Mouse (Mus musculus): Measurements from ENCODE around the gene Raph1. TPM values are rescaled to one million over a fixed set of nuclear protein-coding genes. Genes with fewer than 3 reads are reported as not detected.

Gene Raph1
- polyA plus RNA-seq, 1 experiment from 2014 or later, result 27.9 TPM

DNA sequence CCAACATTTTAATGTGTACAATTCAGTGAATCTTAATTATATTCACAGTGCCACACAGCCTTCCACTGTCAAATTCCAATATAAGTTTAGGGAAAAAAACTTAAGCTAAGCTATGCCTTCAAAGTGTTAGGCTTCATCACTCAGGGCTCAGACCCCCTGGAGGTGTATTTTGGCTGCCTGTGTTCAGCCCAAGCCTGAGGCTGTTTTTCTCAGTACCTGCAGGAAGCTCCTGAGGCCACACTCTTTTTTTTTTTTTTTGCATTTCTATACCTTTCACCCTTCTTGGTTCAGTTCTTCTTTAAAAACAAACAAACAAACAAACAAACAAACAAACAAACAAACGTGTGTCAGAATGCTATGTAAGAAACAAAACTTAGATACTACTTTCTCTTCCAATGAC lies 23.2 kb downstream of the Raph1 start:
- Histone ChIP-seq H3K36me3 (replicated peaks) (peaks cover 12% of the 10 kb centered on the region), H3K9me3 (peaks cover 9% of the 10 kb centered on the region; the same call in 1 of the 2 replicates), H3K27ac (no peak overlapping the region), H3K4me2 (no peak overlapping the region), H3K4me3 (replicated peaks) (no peak overlapping the region), H3K9ac (no peak overlapping the region), H3K4me1 (no peaks in the 10 kb centered on the region), H3K27me3 (no peaks in the 10 kb centered on the region)
- ATAC-seq (ENCODE audit: low FRiP score), result no peak
- 22% methylated on average over 1 of the region's 1 CpGs for WGBS

DNA sequence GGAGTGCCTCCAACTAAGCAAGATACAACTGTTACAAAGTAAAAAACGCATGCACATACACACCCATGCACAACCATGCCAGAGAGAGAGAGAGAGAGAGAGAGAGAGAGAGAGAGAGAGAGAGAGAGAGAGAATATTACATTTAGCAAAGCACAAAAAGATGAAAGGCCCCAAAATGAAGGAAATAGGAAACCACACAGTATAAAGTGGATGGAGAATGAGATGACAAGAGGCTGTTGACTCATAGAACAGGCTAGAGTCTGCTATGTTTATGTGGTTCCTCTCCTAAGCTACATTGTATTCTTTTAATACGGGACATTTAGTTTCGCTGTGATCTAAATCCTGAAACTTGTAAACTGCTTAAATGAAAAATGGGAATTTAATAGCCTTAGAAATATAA lies 27.6 kb downstream of the Raph1 start:
- H3K36me3 ChIP-seq (replicated peaks), result no peaks in the 10 kb centered on the region
- H3K4me3 ChIP-seq (replicated peaks), result no peak overlapping the region
- no peak for ATAC-seq (ENCODE audit: low FRiP score)
- H3K9me3 ChIP-seq, result no peaks in the 10 kb centered on the region
- no peaks in the 10 kb centered on the region for H3K27me3 ChIP-seq
- no peak overlapping the region for H3K9ac ChIP-seq
- WGBS, result 95% methylated on average over 3 of the region's 3 CpGs
- no peaks in the 10 kb centered on the region for H3K4me1 ChIP-seq
- H3K4me2 ChIP-seq, result no peak overlapping the region
- no peak overlapping the region for H3K27ac ChIP-seq

DNA sequence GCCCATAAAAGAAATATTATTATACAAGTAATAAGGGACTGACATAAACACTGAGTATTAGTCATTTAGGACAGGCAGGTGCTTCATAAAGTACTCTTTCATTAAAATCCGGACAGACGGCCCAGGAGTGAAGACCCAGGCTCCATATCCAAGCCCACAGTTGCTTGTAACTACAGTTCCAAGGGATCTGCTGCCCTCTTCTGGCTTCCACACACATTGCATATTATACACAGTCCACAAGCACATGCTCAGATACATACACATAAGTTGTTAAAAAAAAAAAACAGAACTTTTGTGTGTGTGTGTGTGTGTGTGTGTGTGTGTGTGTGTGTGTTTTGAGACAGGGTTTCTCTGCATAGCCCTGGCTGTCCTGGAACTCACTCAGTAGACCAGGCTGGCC lies 32.0 kb downstream of the Raph1 start:
- ATAC-seq (ENCODE audit: low FRiP score), result no peak

DNA sequence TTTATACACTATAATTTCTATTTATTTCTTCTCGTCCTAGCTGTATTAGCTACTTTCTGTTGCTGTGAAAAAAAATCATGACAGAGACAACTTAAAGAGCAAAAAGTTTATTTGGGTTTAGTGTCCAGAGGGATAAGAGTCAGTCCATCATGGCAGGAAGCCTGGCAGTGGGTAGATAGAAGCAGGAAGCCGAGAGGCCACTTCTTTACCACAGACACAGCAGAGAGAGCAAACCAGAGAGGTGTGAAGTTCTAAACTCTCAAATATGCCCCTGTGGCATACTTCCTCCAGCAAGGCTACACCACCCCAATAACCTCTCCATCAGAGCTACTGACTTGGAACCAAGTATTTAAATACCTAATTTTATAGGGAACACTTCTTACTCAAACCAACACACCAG lies 36.3 kb downstream of the Raph1 start:
- no peaks in the 10 kb centered on the region for H3K27me3 ChIP-seq
- no peak overlapping the region for H3K4me3 ChIP-seq (replicated peaks)
- 97% methylated on average over 2 of the region's 2 CpGs for WGBS
- H3K27ac ChIP-seq, result no peak overlapping the region
- ATAC-seq (ENCODE audit: low FRiP score), result no peak
- H3K36me3 ChIP-seq (replicated peaks), result peaks cover 33% of the 10 kb centered on the region
- no peaks in the 10 kb centered on the region for H3K4me1 ChIP-seq
- H3K9ac ChIP-seq, result no peak overlapping the region
- H3K9me3 ChIP-seq, result no peaks in the 10 kb centered on the region
- H3K4me2 ChIP-seq, result no peak overlapping the region

More for the DNA sequence above, 32.0 kb downstream of the Raph1 start:
- Histone ChIP-seq H3K4me1 (no peaks in the 10 kb centered on the region), H3K9ac (no peak overlapping the region), H3K27ac (no peak overlapping the region), H3K4me2 (no peak overlapping the region), H3K27me3 (no peaks in the 10 kb centered on the region), H3K36me3 (replicated peaks) (peaks cover 14% of the 10 kb centered on the region), H3K4me3 (replicated peaks) (no peak overlapping the region), H3K9me3 (no peaks in the 10 kb centered on the region)
- WGBS, result 94% methylated on average over 2 of the region's 2 CpGs

DNA sequence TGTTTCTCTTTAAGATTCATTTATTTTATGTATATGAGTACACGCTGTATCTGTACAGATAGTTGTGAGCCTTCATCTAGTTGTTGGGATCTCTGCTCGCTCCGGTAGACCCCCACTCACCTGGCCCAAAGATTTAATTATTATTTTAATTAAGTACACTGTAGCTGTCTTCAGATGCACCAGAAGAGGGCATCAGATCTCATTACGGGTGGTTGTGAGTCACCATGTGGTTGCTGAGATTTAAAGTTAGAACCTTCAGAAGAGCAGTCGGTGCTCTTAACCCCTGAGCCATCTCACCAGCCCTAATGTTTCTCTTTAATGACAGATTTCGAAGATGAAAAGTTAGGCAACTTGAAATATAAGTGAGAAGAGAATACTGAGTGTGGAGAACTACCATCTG lies 36.8 kb downstream of the Raph1 start:
- H3K36me3 ChIP-seq (replicated peaks), result peaks cover 37% of the 10 kb centered on the region
- 88% methylated on average over 6 of the region's 6 CpGs for WGBS

DNA sequence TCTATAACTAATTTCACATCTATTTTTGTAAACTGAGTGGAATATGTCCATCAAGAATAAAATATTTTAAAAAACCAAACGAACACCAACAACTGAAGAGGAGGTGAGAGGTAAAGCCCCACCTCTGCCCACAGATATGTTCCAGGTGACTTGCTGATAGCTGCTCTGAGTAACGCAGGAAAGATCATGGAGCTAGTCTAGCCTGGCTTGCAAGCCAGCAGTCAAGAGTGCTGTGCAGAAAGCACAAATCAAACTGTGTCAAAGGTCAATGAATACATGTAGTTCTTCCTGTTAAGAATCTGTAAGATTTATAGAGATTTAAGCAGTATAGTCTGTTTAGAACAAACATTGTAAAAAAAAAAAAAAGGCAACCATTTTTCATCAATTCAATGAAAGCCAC lies 56.3 kb downstream of the Raph1 start:
- Histone ChIP-seq H3K4me3 (replicated peaks) (no peak overlapping the region), H3K9ac (no peak overlapping the region), H3K27ac (no peak overlapping the region), H3K4me1 (no peaks in the 10 kb centered on the region), H3K36me3 (replicated peaks) (peaks cover 14% of the 10 kb centered on the region), H3K4me2 (no peak overlapping the region), H3K27me3 (no peaks in the 10 kb centered on the region), H3K9me3 (no peaks in the 10 kb centered on the region)
- 90% methylated on average over 2 of the region's 2 CpGs for WGBS
- ATAC-seq (ENCODE audit: low FRiP score), result no peak

More for the DNA sequence above, 36.8 kb downstream of the Raph1 start:
- Histone ChIP-seq H3K4me2 (no peak overlapping the region), H3K9ac (no peak overlapping the region), H3K27me3 (no peaks in the 10 kb centered on the region), H3K9me3 (no peaks in the 10 kb centered on the region), H3K27ac (no peak overlapping the region), H3K4me1 (no peaks in the 10 kb centered on the region), H3K4me3 (replicated peaks) (no peak overlapping the region)
- ATAC-seq (ENCODE audit: low FRiP score), result no peak

DNA sequence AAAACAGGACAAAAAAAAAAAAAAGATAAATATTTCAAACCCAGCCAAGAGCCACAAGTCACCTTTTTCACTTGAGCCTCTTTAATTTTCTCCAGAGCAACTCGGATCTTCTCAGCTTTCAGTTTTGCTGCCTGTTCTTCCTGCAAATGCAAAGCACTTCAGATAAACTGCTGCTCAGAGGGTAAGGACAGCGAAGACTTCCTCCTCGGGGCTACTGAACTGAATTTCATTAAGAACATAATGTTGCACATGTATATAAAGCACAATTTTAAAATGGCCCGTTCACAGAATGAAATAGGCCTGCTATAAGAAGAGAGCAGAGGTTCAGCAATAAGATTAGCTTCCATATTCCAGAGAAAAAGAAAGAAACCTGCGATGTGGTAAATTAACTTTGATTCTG lies 63.4 kb downstream of the Raph1 start:
- Histone ChIP-seq H3K36me3 (replicated peaks) (peaks cover 32% of the 10 kb centered on the region), H3K27me3 (no peaks in the 10 kb centered on the region), H3K9me3 (no peaks in the 10 kb centered on the region), H3K4me2 (no peak overlapping the region), H3K4me1 (no peaks in the 10 kb centered on the region), H3K4me3 (replicated peaks) (no peak overlapping the region), H3K9ac (no peak overlapping the region), H3K27ac (no peak overlapping the region)
- ATAC-seq (ENCODE audit: low FRiP score), result no peak
- 83% methylated on average over 5 of the region's 5 CpGs for WGBS

DNA sequence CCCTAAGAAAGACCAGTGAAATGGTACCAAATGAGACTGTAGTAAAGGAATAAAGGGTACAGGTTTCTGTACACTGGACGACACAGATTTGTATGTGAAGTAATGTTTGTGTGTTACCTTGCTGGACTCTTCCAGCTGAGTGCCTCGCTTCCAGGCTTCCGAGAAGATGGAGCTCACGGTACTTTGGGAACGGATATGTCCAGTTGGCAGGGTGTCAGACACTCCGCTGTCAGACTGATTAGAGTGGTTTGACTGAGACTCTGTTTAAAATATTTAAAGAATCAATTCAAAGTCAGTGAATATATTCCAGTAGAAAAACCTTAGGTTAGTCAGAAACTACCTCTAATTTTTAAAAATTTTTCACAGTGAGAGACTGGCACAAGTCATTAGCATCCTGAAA lies 73.5 kb downstream of the Raph1 start:
- Histone ChIP-seq H3K4me1 (no peaks in the 10 kb centered on the region), H3K9ac (no peak overlapping the region), H3K27ac (no peak overlapping the region), H3K9me3 (no peaks in the 10 kb centered on the region), H3K4me3 (replicated peaks) (no peak overlapping the region), H3K4me2 (no peak overlapping the region), H3K27me3 (no peaks in the 10 kb centered on the region), H3K36me3 (replicated peaks) (peaks cover 81% of the 10 kb centered on the region)
- WGBS, result 94% methylated on average over 6 of the region's 6 CpGs
- ATAC-seq (ENCODE audit: low FRiP score), result no peak

DNA sequence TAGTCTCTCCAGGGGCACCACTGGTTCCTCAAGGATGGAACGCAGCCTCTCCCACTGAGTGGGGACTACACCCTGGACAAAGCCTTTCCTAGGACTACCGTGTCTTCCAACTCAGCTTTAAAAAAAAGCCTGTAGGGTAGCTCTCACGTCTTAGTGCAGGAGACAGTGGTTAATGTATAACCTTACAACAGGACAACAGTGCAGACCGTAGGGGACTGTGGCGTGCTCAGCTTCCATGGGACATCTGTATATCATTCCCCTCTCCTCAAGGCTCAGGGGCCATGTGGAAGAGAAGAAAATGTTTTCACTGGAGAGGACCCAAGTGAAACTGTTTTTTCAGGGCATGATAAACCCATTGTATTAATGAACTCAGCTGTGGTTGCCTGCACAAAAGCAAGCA lies 74.5 kb downstream of the Raph1 start:
- H3K9ac ChIP-seq, result no peak overlapping the region
- ATAC-seq (ENCODE audit: low FRiP score), result no peak
- H3K36me3 ChIP-seq (replicated peaks), result peaks cover 80% of the 10 kb centered on the region
- H3K9me3 ChIP-seq, result no peaks in the 10 kb centered on the region
- 87% methylated on average over 5 of the region's 5 CpGs for WGBS
- no peak overlapping the region for H3K4me2 ChIP-seq
- no peak overlapping the region for H3K27ac ChIP-seq
- H3K4me1 ChIP-seq, result no peaks in the 10 kb centered on the region
- H3K4me3 ChIP-seq (replicated peaks), result no peak overlapping the region
- H3K27me3 ChIP-seq, result no peaks in the 10 kb centered on the region

DNA sequence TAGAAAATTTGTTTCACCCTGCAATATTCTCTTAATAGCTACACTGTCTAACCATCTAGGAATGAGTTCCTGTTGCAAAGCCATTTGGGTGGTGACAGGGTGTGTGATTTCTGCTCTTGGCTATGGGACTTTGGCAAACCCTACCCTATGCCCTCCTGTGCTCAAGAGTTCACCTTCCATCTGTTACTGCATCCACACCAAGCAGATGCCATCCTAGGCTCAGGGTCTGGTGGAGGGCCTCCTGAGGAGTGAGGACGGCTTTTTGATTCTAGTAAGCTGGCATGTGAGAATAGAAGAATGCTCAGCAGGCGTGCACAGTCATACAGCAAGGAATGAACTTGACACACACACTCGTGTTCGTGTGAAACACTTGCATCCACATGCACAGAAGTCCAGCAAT lies 76.4 kb downstream of the Raph1 start:
- Histone ChIP-seq H3K4me1 (no peaks in the 10 kb centered on the region), H3K36me3 (replicated peaks) (peaks cover 69% of the 10 kb centered on the region), H3K9ac (no peak overlapping the region), H3K27me3 (no peaks in the 10 kb centered on the region), H3K4me2 (no peak overlapping the region), H3K27ac (no peak overlapping the region), H3K9me3 (no peaks in the 10 kb centered on the region), H3K4me3 (replicated peaks) (no peak overlapping the region)
- ATAC-seq (ENCODE audit: low FRiP score), result no peak
- 83% methylated on average over 4 of the region's 4 CpGs for WGBS

DNA sequence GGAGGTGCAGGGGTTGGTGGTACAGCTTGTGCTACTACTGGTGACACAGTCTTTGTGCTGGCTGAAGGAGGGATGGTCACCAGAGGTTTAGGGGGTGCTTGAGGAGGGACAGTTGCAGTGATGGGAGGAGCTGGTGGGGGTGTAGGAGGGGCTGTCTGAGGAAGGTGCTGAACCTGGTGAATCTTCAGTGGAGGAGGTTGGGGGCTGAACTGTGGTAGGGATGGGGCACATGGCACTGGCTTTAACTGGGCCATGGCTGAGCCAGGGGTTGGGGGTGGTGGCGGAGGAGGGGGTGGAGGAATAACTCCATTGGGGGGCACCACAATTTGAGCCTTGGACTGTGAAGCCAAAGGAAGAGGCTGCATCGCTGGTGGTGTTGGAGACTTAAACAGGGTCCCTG lies 77.2 kb downstream of the Raph1 start:
- no peak overlapping the region for H3K27ac ChIP-seq
- H3K4me1 ChIP-seq, result no peaks in the 10 kb centered on the region
- H3K4me2 ChIP-seq, result no peak overlapping the region
- H3K4me3 ChIP-seq (replicated peaks), result no peak overlapping the region
- ATAC-seq (ENCODE audit: low FRiP score), result 0 out of 2 replicates have a peak, but pooled peaks have one; percentile 41
- H3K27me3 ChIP-seq, result no peaks in the 10 kb centered on the region
- 80% methylated on average over 2 of the region's 2 CpGs for WGBS
- peaks cover 62% of the 10 kb centered on the region for H3K36me3 ChIP-seq (replicated peaks)
- H3K9me3 ChIP-seq, result no peaks in the 10 kb centered on the region
- no peak overlapping the region for H3K9ac ChIP-seq

DNA sequence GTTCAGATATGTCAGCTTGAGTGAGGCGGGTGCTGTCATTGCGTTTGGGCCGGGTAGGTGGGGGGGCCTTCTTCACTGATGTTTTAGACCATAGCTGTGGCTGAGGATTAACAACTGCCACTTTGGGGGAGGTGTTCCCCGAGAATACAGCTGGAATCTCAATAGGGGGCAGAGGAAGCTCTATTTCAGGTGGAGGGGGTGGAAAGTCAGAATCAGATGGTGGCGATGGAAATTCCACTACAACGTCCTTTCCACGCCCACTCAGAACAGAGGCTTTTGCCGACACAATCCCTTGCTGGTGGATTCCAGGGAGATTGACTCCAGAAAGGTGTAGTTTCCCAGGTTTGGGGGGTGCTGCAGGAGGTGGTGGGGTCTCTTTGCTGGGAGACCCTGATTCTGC lies 78.3 kb downstream of the Raph1 start:
- Histone ChIP-seq H3K4me3 (replicated peaks) (no peak overlapping the region), H3K4me2 (no peak overlapping the region), H3K36me3 (replicated peaks) (peaks cover 56% of the 10 kb centered on the region), H3K9ac (no peak overlapping the region), H3K27me3 (no peaks in the 10 kb centered on the region), H3K9me3 (no peaks in the 10 kb centered on the region), H3K27ac (no peak overlapping the region), H3K4me1 (no peaks in the 10 kb centered on the region)
- no peak for ATAC-seq (ENCODE audit: low FRiP score)
- 86% methylated on average over 8 of the region's 8 CpGs for WGBS

DNA sequence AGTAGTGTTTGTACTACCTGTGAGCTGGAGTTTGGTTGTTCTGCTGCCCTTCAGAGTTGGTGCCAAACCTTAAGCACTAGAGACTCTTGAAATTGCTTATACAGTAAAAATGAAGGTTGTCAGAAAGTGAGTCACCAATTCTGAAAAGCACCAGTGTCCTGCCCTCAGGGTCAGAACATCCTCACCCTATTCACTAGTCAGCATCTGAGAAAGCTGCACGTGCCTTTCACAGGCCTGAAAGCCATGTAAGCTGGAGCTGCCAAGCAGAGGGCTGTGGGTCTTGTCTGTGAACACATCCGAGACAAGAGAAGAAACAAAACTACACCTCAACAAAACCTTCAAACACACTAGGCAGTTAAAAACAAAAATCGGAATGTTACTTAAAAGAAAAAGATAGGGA lies 81.3 kb downstream of the Raph1 start:
- Histone ChIP-seq H3K9ac (no peak overlapping the region), H3K27ac (no peak overlapping the region), H3K4me2 (no peak overlapping the region), H3K4me1 (no peaks in the 10 kb centered on the region), H3K36me3 (replicated peaks) (peaks cover 35% of the 10 kb centered on the region), H3K27me3 (no peaks in the 10 kb centered on the region), H3K4me3 (replicated peaks) (no peak overlapping the region), H3K9me3 (no peaks in the 10 kb centered on the region)
- no peak for ATAC-seq (ENCODE audit: low FRiP score)
- WGBS, result 81% methylated on average over 3 of the region's 3 CpGs

DNA sequence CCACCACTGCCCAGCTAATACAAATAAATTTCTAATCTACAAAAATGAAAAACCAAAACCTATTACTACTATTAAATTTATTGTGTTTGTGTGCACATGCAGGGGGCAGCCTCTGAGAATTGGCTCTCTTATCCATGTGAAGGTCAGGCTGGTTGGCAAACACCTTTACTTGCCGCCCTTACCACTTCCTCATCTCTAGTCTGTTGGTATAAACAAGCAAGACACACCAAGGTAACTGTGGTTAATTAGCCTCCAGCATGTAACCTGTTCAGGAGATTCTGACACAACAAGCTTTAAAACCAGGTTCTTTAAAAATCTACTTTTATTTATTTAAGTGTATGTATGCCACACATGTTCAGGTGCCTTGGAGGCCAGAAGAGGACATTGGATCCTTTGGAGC lies 84.0 kb downstream of the Raph1 start:
- Histone ChIP-seq H3K4me2 (no peak overlapping the region), H3K36me3 (replicated peaks) (peaks cover 26% of the 10 kb centered on the region)

More for the DNA sequence above, 84.0 kb downstream of the Raph1 start:
- no peak overlapping the region for H3K4me3 ChIP-seq (replicated peaks)
- H3K9ac ChIP-seq, result no peak overlapping the region
- no peaks in the 10 kb centered on the region for H3K4me1 ChIP-seq
- no peaks in the 10 kb centered on the region for H3K9me3 ChIP-seq
- 100% methylated on average over 1 of the region's 1 CpGs for WGBS
- no peaks in the 10 kb centered on the region for H3K27me3 ChIP-seq
- no peak for ATAC-seq (ENCODE audit: low FRiP score)
- H3K27ac ChIP-seq, result no peak overlapping the region
